Mouse (Mus musculus) midbrain, postnatal 0 days (tissue): ENCODE data around the gene Ccdc96. TPM values are rescaled to one million over a fixed set of nuclear protein-coding genes. Genes with fewer than 3 reads are reported as not detected.

ENCODE experiments used
- ATAC-seq: fragments of 200-750 bp; cut with Nextera tagmentation; 2 replicates; pipeline ENCODE4 v1.8.0; 2017; ENCODE audit warnings: moderate number of reproducible peaks, mild to moderate bottlenecking, moderate TSS enrichment, moderate library complexity; ENCODE audit not compliant: low FRiP score
- DNase-seq: peaks from one replicate; pipeline ENCODE4 v3.0.0-alpha.2; 2015; ENCODE audit warnings: low spot score
- H3K27ac ChIP-seq: fragments of 300-500 bp; sonication (generic); 2 replicates; pipeline ENCODE4 v1.5.1; 2014; ENCODE audit warnings: low read depth, mild to moderate bottlenecking, low read length, mixed read lengths
- H3K27me3 ChIP-seq: fragments of 300-500 bp; sonication (generic); 2 replicates; pipeline ENCODE4 v1.6.1; 2014; ENCODE audit warnings: low read length, control low read depth, mixed read lengths; ENCODE audit not compliant: insufficient read depth
- H3K36me3 ChIP-seq: fragments of 300-500 bp; sonication (generic); 2 replicates; pipeline ENCODE4 v1.6.1; 2014; ENCODE audit warnings: low read length, control low read depth, mixed read lengths; ENCODE audit not compliant: insufficient read depth
- H3K4me1 ChIP-seq: fragments of 300-500 bp; sonication (generic); 2 replicates; pipeline ENCODE4 v1.6.1; 2014; ENCODE audit warnings: mild to moderate bottlenecking, control low read depth, antibody characterized with exemption, low read length, mixed read lengths; ENCODE audit not compliant: insufficient read depth
- H3K4me2 ChIP-seq: fragments of 300-500 bp; sonication (generic); 2 replicates; pipeline ENCODE4 v1.6.1; 2014; ENCODE audit warnings: low read depth, mild to moderate bottlenecking, low read length, mixed read lengths; ENCODE audit not compliant: poor library complexity, severe bottlenecking
- H3K4me3 ChIP-seq: fragments of 300-500 bp; sonication (generic); 2 replicates; pipeline ENCODE4 v1.5.1; 2014; ENCODE audit warnings: low read depth, mild to moderate bottlenecking, low read length, moderate library complexity
- H3K9ac ChIP-seq: fragments of 300-500 bp; sonication (generic); replicated peaks from 2 replicates; pipeline ENCODE4 v1.6.1; 2014; ENCODE audit warnings: mild to moderate bottlenecking, low read length, moderate library complexity, mixed read lengths; ENCODE audit not compliant: poor library complexity, severe bottlenecking
- H3K9me3 ChIP-seq: fragments of 300-500 bp; sonication (generic); 2 replicates; pipeline ENCODE4 v1.6.1; 2016; ENCODE audit warnings: low read length, control low read depth
- CTCF ChIP-seq: IDR thresholded peaks from 2 replicates; pipeline ENCODE4 v1.5.1; 2016; ENCODE audit warnings: antibody characterized with exemption, mild to moderate bottlenecking
- WGBS: fragments of 180-500 bp; shearing (Covaris S2); extraction: QIAGEN DNeasy Blood & Tissue Kit; methylation state at CpG from one replicate; pipeline ENCODE4 v1.1.7; 2014; 5-methylcytosine and 5-hydroxymethylcytosine counted together
- polyA plus RNA-seq: library from polyadenylated mRNA; unstranded; fragments of >200 nt; fragmentation: Nextera tagmentation; extraction: Ambion mirVana; gene quantifications from 2 replicates; pipeline ENCODE4 v1.2.1, GENCODE M21; 2015
- total RNA-seq: library from RNA; depleted of rRNA; stranded (reverse); fragments of >200 nt; gene quantifications from 2 replicates; pipeline ENCODE4 v1.2.3, GENCODE M21; 2014

Gene Ccdc96
- total and polyA plus RNA-seq, 2 experiments from 2014 or later: 2.3 to 3.2 TPM

GRCm38 (mm10) chr5:36485306-36485705, 918 bp downstream of the Ccdc96 start:
- 45% methylated on average over 19 of the region's 19 CpGs for WGBS
- H3K9me3 ChIP-seq: no peaks in the 10 kb centered on the region
- H3K4me2 ChIP-seq: peak overlapping the region; percentile 97
- H3K9ac ChIP-seq: no peak overlapping the region
- TF ChIP-seq CTCF: no peak
- ATAC-seq: no peak
- H3K4me3 ChIP-seq: peak overlapping the region; percentile 50; the same call in 1 of the 2 replicates
- H3K27me3 ChIP-seq: no peaks in the 10 kb centered on the region
- peaks cover 11% of the 10 kb centered on the region; the same call in 1 of the 2 replicates for H3K4me1 ChIP-seq
- 0 out of 2 replicates have a peak, but pooled peaks cover 4% of the 10 kb centered on the region for H3K36me3 ChIP-seq
- DNase-seq: no peak
- H3K27ac ChIP-seq: no peak overlapping the region

GRCm38 (mm10) chr5:36489225-36489624, 4.8 kb downstream of the Ccdc96 start:
- Histone ChIP-seq H3K4me2 (no peak overlapping the region), H3K4me3 (no peak overlapping the region), H3K9me3 (no peaks in the 10 kb centered on the region), H3K9ac (no peak overlapping the region), H3K27me3 (no peaks in the 10 kb centered on the region), H3K4me1 (peaks cover 4% of the 10 kb centered on the region; the same call in 1 of the 2 replicates), H3K27ac (no peak overlapping the region), H3K36me3 (peaks cover 29% of the 10 kb centered on the region)
- peak; percentile 78 for TF ChIP-seq CTCF
- ATAC-seq (no peak), DNase-seq (peak; percentile 62)
- 50% methylated on average over 2 of the region's 2 CpGs for WGBS

- DNase-seq: no peak
- Histone ChIP-seq H3K27ac (no peak overlapping the region), H3K9ac (no peak overlapping the region), H3K4me3 (no peak overlapping the region), H3K9me3 (no peaks in the 10 kb centered on the region), H3K4me1 (no peaks in the 10 kb centered on the region), H3K4me2 (no peak overlapping the region), H3K36me3 (peaks cover 57% of the 10 kb centered on the region), H3K27me3 (no peaks in the 10 kb centered on the region)
- TF ChIP-seq CTCF: no peak
- ATAC-seq: no peak
- WGBS: 91% methylated on average over 6 of the region's 6 CpGs
Measured at GRCm38 (mm10) chr5:36493919-36494318, 9.5 kb downstream of the Ccdc96 start.

GRCm38 (mm10) chr5:36494709-36495108, 10.3 kb downstream of the Ccdc96 start:
- Histone ChIP-seq H3K27ac (no peak overlapping the region), H3K4me3 (no peak overlapping the region), H3K36me3 (peaks cover 60% of the 10 kb centered on the region), H3K4me1 (no peaks in the 10 kb centered on the region), H3K4me2 (no peak overlapping the region), H3K9me3 (no peaks in the 10 kb centered on the region), H3K9ac (no peak overlapping the region), H3K27me3 (no peaks in the 10 kb centered on the region)
- whole genome bisulfite sequencing: 95% methylated on average over 9 of the region's 9 CpGs
- no peak for TF ChIP-seq CTCF
- ATAC-seq (no peak), DNase-seq (no peak)

- no peak for TF ChIP-seq CTCF
- Histone ChIP-seq H3K27ac (no peak overlapping the region), H3K9me3 (no peaks in the 10 kb centered on the region), H3K4me1 (no peaks in the 10 kb centered on the region), H3K27me3 (no peaks in the 10 kb centered on the region), H3K9ac (no peak overlapping the region), H3K36me3 (peaks cover 59% of the 10 kb centered on the region), H3K4me2 (no peak overlapping the region), H3K4me3 (no peak overlapping the region)
- 86% methylated on average over 7 of the region's 7 CpGs for WGBS
- DNase-seq: no peak
- ATAC-seq: no peak
Measured at GRCm38 (mm10) chr5:36505235-36505634, 20.8 kb downstream of the Ccdc96 start.

GRCm38 (mm10) chr5:36505643-36506042, 21.3 kb downstream of the Ccdc96 start:
- DNase-seq (no peak), ATAC-seq (no peak)
- Histone ChIP-seq H3K4me1 (no peaks in the 10 kb centered on the region), H3K27ac (no peak overlapping the region), H3K36me3 (peaks cover 63% of the 10 kb centered on the region), H3K27me3 (no peaks in the 10 kb centered on the region), H3K9ac (no peak overlapping the region), H3K9me3 (no peaks in the 10 kb centered on the region), H3K4me2 (no peak overlapping the region), H3K4me3 (no peak overlapping the region)
- TF ChIP-seq CTCF: no peak
- WGBS: 72% methylated on average over 5 of the region's 5 CpGs
